Mouse (Mus musculus): Measurements from ENCODE around the gene Ppp2r5a.
A peak's percentile ranks its signal among the peaks of the same experiment; 100 is the strongest.

The Ppp2r5a gene

GRCm38 (mm10) chr1:191419421-191419820, 16.3 kb upstream of the Ppp2r5a start:
- no peak for DNase-seq (ENCODE audit: extremely low read depth, low read depth, low spot score)

GRCm38 (mm10) chr1:191418936-191419335, 15.9 kb upstream of the Ppp2r5a start:
- no peak for DNase-seq (ENCODE audit: extremely low read depth, low read depth, low spot score)

- DNase-seq (ENCODE audit: extremely low read depth, low read depth, low spot score), result no peak
Observed at GRCm38 (mm10) chr1:191417111-191417510, 14.0 kb upstream of the Ppp2r5a start.

GRCm38 (mm10) chr1:191416611-191417010, 13.5 kb upstream of the Ppp2r5a start:
- DNase-seq (ENCODE audit: extremely low read depth, low read depth, low spot score), result no peak

- DNase-seq (ENCODE audit: extremely low read depth, low read depth, low spot score), result no peak
Observed at GRCm38 (mm10) chr1:191414432-191414831, 11.4 kb upstream of the Ppp2r5a start.

- no peak for DNase-seq (ENCODE audit: extremely low read depth, low read depth, low spot score)
Observed at GRCm38 (mm10) chr1:191413691-191414415, 10.8 kb upstream of the Ppp2r5a start.

- no peak for DNase-seq (ENCODE audit: extremely low read depth, low read depth, low spot score)
Observed at GRCm38 (mm10) chr1:191410294-191411036, 7.4 kb upstream of the Ppp2r5a start.

GRCm38 (mm10) chr1:191407246-191407645, 4.2 kb upstream of the Ppp2r5a start:
- no peak for DNase-seq (ENCODE audit: extremely low read depth, low read depth, low spot score)

GRCm38 (mm10) chr1:191406516-191406915, 3.4 kb upstream of the Ppp2r5a start:
- no peak for DNase-seq (ENCODE audit: extremely low read depth, low read depth, low spot score)

- no peak for DNase-seq (ENCODE audit: extremely low read depth, low read depth, low spot score)
Observed at GRCm38 (mm10) chr1:191404721-191405329, 1.8 kb upstream of the Ppp2r5a start.

GRCm38 (mm10) chr1:191404301-191404700, 1.2 kb upstream of the Ppp2r5a start:
- no peak for DNase-seq (ENCODE audit: extremely low read depth, low read depth, low spot score)

GRCm38 (mm10) chr1:191402506-191402905, 566 bp downstream of the Ppp2r5a start:
- no peak for DNase-seq (ENCODE audit: extremely low read depth, low read depth, low spot score)

GRCm38 (mm10) chr1:191396897-191397849, 5.9 kb downstream of the Ppp2r5a start:
- peak; percentile 75 for DNase-seq (ENCODE audit: extremely low read depth, low read depth, low spot score)

- no peak for DNase-seq (ENCODE audit: extremely low read depth, low read depth, low spot score)
Observed at GRCm38 (mm10) chr1:191396446-191396845, 6.6 kb downstream of the Ppp2r5a start.

- no peak for DNase-seq (ENCODE audit: extremely low read depth, low read depth, low spot score)
Observed at GRCm38 (mm10) chr1:191395871-191396433, 7.1 kb downstream of the Ppp2r5a start.

- DNase-seq (ENCODE audit: extremely low read depth, low read depth, low spot score), result no peak
Observed at GRCm38 (mm10) chr1:191395200-191395599, 7.9 kb downstream of the Ppp2r5a start.

- DNase-seq (ENCODE audit: extremely low read depth, low read depth, low spot score), result no peak
Observed at GRCm38 (mm10) chr1:191394126-191394525, 8.9 kb downstream of the Ppp2r5a start.

GRCm38 (mm10) chr1:191393536-191393935, 9.5 kb downstream of the Ppp2r5a start:
- no peak for DNase-seq (ENCODE audit: extremely low read depth, low read depth, low spot score)

- DNase-seq (ENCODE audit: extremely low read depth, low read depth, low spot score), result no peak
Observed at GRCm38 (mm10) chr1:191391311-191391710, 11.8 kb downstream of the Ppp2r5a start.

- no peak for DNase-seq (ENCODE audit: extremely low read depth, low read depth, low spot score)
Observed at GRCm38 (mm10) chr1:191384786-191385430, 18.2 kb downstream of the Ppp2r5a start.

Measured in fat pad, adult 2 months (tissue).